Mouse (Mus musculus) stomach, postnatal 0 days (tissue): ENCODE results near the gene Sdhaf3.

Experiments used
- CTCF ChIP-seq: IDR thresholded peaks from 2 replicates; pipeline ENCODE4 v1.5.1; 2016; ENCODE audit warnings: antibody characterized with exemption, low read depth, mild to moderate bottlenecking, moderate library complexity
- EP300 ChIP-seq: optimal IDR thresholded peaks from 2 replicates; pipeline ENCODE3; 2016; ENCODE audit warnings: antibody characterized with exemption

- TF ChIP-seq CTCF: no peak
- no peak for TF ChIP-seq EP300
Observed at GRCm38 (mm10) chr6:6909586-6909985, 46.2 kb upstream of the Sdhaf3 start.
